Mouse (Mus musculus) lung, postnatal 0 days (tissue): Measurements from ENCODE around the gene Ptprb.

Experiments
- CTCF ChIP-seq: IDR thresholded peaks from 2 replicates; pipeline ENCODE4 v1.5.1; 2016; ENCODE audit warnings: antibody characterized with exemption, mild to moderate bottlenecking
- EP300 ChIP-seq: IDR thresholded peaks from 2 replicates; pipeline ENCODE4 v1.6.1; 2016; ENCODE audit warnings: antibody characterized with exemption, mild to moderate bottlenecking, control low read depth

DNA sequence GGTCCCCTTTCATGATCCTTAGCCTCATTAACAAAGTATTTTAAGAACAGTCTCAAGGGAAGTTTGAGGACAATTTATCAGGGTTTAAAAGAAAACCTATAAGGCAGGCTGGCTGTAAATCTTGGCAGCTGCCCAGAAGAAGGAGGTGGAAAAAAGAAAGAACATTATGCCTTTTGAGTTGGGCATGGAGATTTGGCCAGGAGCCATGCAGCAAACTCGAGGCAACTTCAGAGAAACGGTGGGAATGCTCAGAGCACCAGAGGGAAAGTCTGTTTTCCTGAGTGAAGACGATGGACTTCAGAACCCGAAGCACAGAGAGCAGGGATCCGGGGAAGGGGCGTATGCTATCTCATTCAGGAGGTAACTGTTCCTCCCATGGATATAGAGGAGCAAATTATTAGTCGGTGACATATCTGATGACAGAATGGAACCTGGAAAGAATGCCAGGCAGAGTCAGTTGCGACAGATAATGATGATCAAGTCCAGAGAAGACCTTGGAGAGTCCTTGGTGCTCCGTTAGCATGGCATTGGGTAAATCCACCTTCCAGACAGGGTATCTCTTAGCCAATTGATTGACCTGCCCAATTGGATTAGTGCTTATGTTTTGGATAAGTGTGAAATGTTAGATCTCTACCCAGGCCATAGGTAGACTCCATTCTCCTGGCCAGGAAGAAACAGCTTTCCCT, 118.6 kb downstream of the Ptprb start:
- no peak for TF ChIP-seq CTCF
- TF ChIP-seq EP300, result no peak
